Mouse (Mus musculus) ES-CJ7 (cell line): ENCODE measurements around the gene Psmb9.
"Not testable (repeated sequence)": the region's sequence is repeated elsewhere in the genome, so short reads cannot be mapped to it uniquely, and the experiment has no call there.

Experiments
- DNase-seq: peaks from one replicate; pipeline ENCODE4 v3.0.0; 2011; ENCODE audit warnings: low read depth, low spot score

Gene Psmb9

DNA sequence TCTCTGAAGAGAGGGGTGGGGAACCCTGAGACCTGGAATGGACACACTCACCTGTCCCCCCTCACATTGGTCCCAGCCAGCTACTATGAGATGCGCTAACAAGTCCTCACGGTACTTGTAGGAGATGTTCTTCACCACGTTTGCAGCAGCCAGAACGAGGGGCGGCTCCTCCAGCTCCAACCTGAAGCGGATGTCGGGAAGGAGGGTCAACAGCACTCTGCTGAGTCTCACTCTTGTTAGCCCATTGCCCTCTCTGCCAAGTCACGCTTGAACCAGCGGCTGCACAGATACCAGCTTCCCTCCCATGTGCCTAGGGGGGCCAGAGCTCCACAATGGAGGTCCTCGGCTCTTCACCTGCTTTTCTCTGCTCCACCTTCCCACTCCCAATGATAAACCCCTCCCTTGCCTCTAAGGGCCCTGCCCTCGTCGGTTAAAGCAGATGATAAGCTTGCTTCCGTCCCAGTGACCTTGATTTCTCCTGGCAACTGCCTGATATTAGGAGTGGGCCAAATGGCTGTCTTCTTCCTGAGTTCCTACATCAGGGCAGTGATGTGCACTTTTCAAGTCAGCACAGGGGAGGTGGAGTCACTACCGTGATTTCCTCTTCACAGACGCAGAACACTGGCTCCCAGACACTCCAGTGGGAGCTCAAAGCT is 3.9 kb downstream of the Psmb9 start:
- no peak for DNase-seq

- no peak for DNase-seq
Measured at GRCm38 (mm10) chr17:34179913-34180859, 7.4 kb downstream of the Psmb9 start.

DNA sequence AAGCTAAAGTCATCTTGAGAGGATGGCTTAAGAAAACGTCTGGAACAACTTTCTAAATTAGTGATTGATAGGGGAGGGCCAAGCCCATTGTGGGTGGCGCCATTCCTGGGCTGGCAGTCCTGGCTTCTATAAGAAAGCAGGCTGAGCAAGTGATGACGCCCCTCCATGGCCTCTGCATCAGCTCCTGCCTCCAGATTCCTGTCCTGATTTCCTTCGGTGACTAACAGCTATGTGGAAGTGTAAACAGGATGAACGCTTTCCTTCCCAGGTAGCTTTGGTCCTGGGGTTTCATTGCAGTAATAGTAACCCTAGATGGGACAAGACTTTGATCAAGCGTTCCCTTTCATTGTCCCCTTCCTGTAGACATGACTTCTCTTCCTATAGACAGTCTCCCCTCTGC is 8.5 kb downstream of the Psmb9 start:
- DNase-seq: no peak

DNA sequence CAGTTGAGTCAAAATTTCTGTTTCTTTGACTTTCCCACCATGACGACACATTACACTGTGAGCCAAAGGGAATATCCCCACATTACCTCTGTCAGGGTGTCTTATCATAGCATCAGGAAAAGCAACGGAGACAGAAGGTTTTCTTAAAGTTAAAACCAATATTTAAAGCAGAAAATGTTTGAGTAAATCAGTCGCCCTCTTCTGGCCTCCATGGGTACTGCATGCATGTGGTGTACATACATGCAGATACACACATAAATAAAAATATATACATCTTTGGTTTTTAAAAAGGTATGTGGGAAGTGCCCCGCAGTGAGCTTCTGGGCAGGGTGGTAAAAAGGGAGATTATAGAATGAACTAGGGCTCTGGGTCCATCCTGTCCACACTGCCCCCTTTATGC is 10.4 kb downstream of the Psmb9 start:
- DNase-seq: peak; percentile 57

- DNase-seq: no peak
Measured at GRCm38 (mm10) chr17:34174075-34174474, 13.5 kb downstream of the Psmb9 start.

DNA sequence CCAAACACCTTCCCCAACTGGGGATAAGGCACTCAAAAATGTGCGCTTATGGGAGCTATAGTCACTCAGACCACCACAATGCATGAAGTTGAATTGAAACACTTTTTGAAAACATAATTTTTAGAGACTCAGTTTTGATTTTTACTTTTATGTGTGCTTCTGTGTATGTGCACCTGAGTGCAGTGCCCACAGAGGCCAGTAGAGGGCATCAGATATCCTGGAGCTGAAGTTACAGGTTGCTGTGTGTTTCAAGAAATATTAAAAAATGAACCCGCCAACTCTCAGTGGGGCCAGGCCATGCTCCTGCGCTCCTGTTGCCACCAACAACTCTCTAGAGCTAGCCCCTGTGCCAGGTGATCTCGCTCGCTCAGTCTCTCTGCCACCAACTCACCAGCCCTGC is 15.0 kb downstream of the Psmb9 start:
- no peak for DNase-seq

GRCm38 (mm10) chr17:34170877-34171498 is 16.6 kb downstream of the Psmb9 start:
- DNase-seq: peak; percentile 68

DNA sequence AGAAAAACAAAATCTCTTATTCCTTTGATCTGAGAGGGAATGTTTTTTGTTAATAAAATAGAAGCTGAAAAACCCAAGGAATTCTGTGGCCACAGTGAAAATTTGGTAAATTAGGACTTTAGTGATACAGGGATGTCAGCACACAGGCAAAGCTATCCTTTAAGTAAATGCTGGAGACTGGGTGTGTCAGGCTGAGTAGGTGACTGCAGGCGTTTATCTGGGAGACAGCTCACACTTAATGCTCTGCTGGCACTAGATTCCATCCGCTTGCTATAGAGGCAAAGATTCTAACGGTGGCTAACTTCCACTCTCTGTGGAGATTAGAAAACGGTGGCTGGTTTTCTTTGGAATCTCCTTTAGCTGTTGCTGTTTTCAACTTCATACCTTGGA is 17.1 kb downstream of the Psmb9 start:
- DNase-seq: no peak

GRCm38 (mm10) chr17:34169279-34169678 is 18.3 kb downstream of the Psmb9 start:
- DNase-seq: peak; percentile 42

DNA sequence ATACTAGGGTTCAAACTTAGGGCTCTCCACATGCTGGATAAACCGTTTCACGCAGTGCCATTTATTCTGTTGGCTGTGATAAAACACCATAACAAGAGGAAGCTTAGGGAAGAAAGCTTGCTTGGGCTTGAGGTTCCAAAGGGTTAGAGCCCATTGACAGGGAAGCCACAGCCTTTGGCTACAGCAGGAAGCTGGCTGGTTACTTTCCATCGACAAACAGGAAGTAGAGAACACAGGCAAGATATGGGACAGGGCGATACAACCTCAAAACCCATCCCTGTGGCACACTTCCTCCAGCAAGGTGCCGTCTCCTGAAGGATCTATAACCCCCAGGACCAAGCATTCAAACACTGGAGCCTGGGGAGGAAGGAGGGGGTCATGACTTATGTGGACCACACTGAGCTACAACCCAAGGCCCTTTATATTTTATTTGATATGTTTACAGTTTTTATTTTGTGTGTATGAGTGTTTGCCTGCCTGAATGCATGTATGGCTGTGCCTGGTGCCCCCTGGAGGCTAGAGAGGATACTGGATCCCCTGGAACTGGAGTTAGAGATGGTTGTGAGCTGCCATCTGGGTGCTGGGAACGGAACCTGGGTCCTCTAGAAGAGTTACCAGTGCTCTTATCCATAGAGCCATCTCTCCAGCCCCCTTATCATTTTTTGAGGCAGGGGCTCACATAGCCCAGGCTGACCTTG is 22.4 kb downstream of the Psmb9 start:
- DNase-seq: peak; percentile 46

- DNase-seq: peak; percentile 65
Measured at GRCm38 (mm10) chr17:34164202-34164895, 23.2 kb downstream of the Psmb9 start.

- DNase-seq: no peak
Measured at GRCm38 (mm10) chr17:34155534-34155933, 32.0 kb downstream of the Psmb9 start.

DNA sequence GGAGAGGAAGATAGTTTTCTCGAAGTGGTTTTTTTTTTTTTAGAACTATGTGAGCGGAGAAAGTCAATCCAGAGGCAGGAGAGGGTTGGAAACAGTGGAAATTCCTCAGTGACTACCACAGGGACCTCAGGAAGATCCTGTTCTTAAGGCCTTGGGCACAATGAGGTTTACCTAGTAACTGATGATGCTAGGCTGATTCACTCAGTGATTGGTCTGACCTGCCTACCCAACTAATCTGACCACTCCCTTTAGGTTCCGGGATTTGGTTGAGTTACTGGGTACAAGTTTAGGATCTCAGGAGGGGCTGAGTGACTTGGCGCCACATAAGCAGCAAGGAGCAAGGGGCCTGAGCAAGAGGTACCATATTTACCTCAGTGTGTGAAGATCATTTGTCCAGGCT is 34.6 kb downstream of the Psmb9 start, which contains the start of gene H2-DMb1:
Gene H2-DMb1, plus strand, starts transcription at position 150 of the 400 bp plus-strand sequence.
- DNase-seq: peak; percentile 71

GRCm38 (mm10) chr17:34144960-34145371 is 42.6 kb downstream of the Psmb9 start:
- DNase-seq: no peak

DNA sequence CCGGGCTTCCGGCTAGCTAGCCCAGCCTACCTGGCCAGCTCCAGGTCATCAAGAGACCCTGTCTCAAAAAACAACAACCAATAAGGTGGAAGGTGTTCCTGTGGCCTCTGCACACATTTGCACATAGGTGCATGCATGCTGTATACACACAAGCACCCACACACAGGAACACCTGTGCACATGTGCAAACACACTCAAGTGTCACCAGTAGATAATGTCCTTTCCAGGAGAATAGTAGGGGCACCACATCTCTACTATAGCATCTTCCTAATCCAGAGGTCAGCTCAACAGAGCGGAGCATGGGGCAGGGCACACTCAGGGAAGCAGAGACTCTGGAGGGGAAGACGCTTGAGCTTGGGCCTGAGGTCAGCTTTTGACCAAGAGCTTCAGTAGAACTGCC is 43.3 kb downstream of the Psmb9 start:
- DNase-seq: not testable (repeated sequence)

DNA sequence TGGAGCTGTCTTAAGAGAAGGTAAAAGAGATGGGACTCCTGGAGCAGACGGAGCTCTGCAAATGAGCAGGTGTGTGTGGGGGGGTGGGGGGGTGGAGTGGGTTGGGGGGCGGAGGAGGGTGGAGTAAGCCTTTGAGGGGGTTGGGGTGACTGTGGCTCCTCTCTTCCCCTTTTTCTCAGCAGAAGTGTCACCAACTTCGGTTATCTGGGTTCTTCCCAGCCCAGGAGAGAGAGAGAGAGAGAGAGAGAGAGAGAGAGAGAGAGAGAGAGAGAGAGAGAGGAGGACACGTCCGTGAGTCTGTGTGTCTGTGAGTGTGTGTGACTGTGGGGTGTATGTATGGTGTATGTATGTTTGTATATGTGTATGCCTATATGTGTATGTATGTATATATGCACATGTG is 44.1 kb downstream of the Psmb9 start:
- no peak for DNase-seq

- peak; percentile 52 for DNase-seq
Measured at GRCm38 (mm10) chr17:34143033-34143432, 44.5 kb downstream of the Psmb9 start, which contains the start of gene H2-DMb2. TSS of gene H2-DMb2 (plus strand) at chr17:34143307.

- DNase-seq: no peak
Measured at GRCm38 (mm10) chr17:34142456-34143010, 45.0 kb downstream of the Psmb9 start.

GRCm38 (mm10) chr17:34141448-34141847 is 46.1 kb downstream of the Psmb9 start:
- DNase-seq: no peak

DNA sequence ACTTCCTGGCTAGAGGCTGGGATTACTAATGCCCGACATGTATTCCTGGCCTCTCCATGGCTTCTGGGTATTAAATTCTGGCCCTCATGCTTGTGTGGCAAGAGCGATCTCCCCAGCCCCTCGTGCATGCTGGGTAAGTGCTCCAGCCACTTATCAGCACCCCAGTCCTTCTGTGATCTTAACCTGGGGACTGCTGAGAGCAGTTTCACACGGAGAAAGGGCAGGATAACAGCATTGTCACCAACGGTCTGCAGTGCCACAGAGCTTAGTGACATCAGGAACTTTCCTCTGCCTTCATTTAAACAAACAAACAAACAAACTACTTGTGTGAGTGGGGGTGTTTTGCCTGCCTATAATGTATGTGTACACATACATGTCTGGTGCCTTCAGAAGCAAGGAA is 47.3 kb downstream of the Psmb9 start:
- no peak for DNase-seq

- DNase-seq: peak; percentile 78
Measured at GRCm38 (mm10) chr17:34139416-34139815, 48.1 kb downstream of the Psmb9 start.
